Mouse (Mus musculus) central nervous system, embryonic 18 days (tissue): ENCODE results near the gene Angel2. TPM values are rescaled to one million over a fixed set of nuclear protein-coding genes. Genes with fewer than 3 reads are reported as not detected.

Experiments used
- polyA plus RNA-seq: library from polyadenylated mRNA; depleted of rRNA; stranded (reverse); fragments of >200 nt; gene quantifications from 2 replicates; pipeline ENCODE4 v1.2.3, GENCODE M21; 2012; rRNA removed

The Angel2 gene
- polyA plus RNA-seq: 61.2 and 61.8 TPM in 2 replicates

DNA sequence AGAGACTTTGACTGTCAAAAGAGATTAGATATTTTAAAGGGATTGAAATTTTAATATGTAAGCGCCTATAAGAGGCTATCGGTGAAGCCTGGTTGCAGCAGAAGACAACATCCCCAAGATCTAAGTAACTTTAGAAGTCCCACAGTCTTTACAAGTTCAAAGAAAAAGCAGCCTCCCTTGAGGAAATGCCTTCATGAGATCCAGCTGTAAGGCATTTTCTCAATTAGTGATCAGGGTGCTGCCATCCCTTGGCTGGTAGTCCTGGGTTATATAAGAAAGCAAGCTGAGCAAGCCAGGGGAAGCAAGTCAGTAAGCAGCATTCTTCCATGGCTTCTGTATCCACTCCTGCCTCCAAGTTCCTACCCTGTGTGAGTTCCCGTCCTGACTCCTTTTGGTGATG, at the start of gene Angel2:
Angel2 (plus strand) TSS at position 301 of the 400 bp plus-strand sequence.

GRCm38 (mm10) chr1:190911415-190912123, 13.3 kb upstream of the Angel2 start, which contains the start of gene Rps6kc1:
Gene Rps6kc1, minus strand, starts transcription at chr1:190911770.

GRCm38 (mm10) chr1:190979100-190979563, 54.2 kb downstream of the Angel2 start, which contains the start of gene Vash2:
Gene Vash2, minus strand, starts transcription at chr1:190979296.

Other genes starting within 250 kb of the Angel2 start
- gene Rps6kc1, start 13.3 kb upstream of the Angel2 start, polyA plus RNA-seq: 21.9 and 22.1 TPM in 2 replicates
- 55.8 and 56.2 TPM in 2 replicates for gene Vash2, start 54.2 kb downstream of the Angel2 start, polyA plus RNA-seq
- 30.6 and 33.8 TPM in 2 replicates for gene Flvcr1, start 101.0 kb downstream of the Angel2 start, polyA plus RNA-seq
- 0.24 TPM in 1 of 2 replicates, not detected in the other for gene Spata45, start 111.5 kb downstream of the Angel2 start, polyA plus RNA-seq
- 34.1 and 38.5 TPM in 2 replicates for gene Tatdn3, start 137.8 kb downstream of the Angel2 start, polyA plus RNA-seq
- gene Nsl1, start 137.9 kb downstream of the Angel2 start, polyA plus RNA-seq: 3.1 and 3.5 TPM in 2 replicates
- 1.4 and 2.0 TPM in 2 replicates for gene Batf3, start 172.7 kb downstream of the Angel2 start, polyA plus RNA-seq
- not detected in 2 replicates for gene Fam71a, start 239.7 kb downstream of the Angel2 start, polyA plus RNA-seq